Mouse (Mus musculus) forebrain, embryonic 14.5 days (tissue): ENCODE results near the gene Olfr911-ps1. TPM values are rescaled to one million over a fixed set of nuclear protein-coding genes. Genes with fewer than 3 reads are reported as not detected.

Experiments
- ATAC-seq: fragments of 200-750 bp; cut with Nextera tagmentation; 2 replicates; pipeline ENCODE4 v1.8.0; 2017; ENCODE audit warnings: mild to moderate bottlenecking, moderate library complexity
- DNase-seq: peaks from one replicate; pipeline ENCODE4 v3.0.0-alpha.2; 2015; ENCODE audit warnings: low spot score
- H3K27ac ChIP-seq: fragments of 300-500 bp; sonication (generic); 2 replicates; pipeline ENCODE4 v1.5.1; 2014; ENCODE audit warnings: low read depth, mild to moderate bottlenecking, control low read depth, low read length, moderate library complexity
- H3K27me3 ChIP-seq: fragments of 300-500 bp; sonication (generic); replicated peaks from 2 replicates; pipeline ENCODE4 v1.6.1; 2014; ENCODE audit warnings: low read length, control low read depth, mixed read lengths; ENCODE audit not compliant: control insufficient read depth, insufficient read depth
- H3K36me3 ChIP-seq: fragments of 300-500 bp; sonication (generic); 2 replicates; pipeline ENCODE4 v1.6.1; 2014; ENCODE audit warnings: low read length, control low read depth; ENCODE audit not compliant: control insufficient read depth, insufficient read depth
- H3K4me1 ChIP-seq: fragments of 300-500 bp; sonication (generic); 2 replicates; pipeline ENCODE4 v1.6.1; 2014; ENCODE audit warnings: antibody characterized with exemption, low read length, control low read depth; ENCODE audit not compliant: control insufficient read depth, insufficient read depth
- H3K4me2 ChIP-seq: fragments of 300-500 bp; sonication (generic); 2 replicates; pipeline ENCODE4 v1.6.1; 2014; ENCODE audit warnings: mild to moderate bottlenecking, control low read depth, low read length
- H3K4me3 ChIP-seq: fragments of 300-500 bp; sonication (generic); 2 replicates; pipeline ENCODE4 v1.5.1; 2014; ENCODE audit warnings: low read depth, low read length, control low read depth
- H3K9ac ChIP-seq: fragments of 300-500 bp; sonication (generic); 2 replicates; pipeline ENCODE4 v1.6.1; 2014; ENCODE audit warnings: mild to moderate bottlenecking, low read length, control low read depth, moderate library complexity
- H3K9me3 ChIP-seq: fragments of 300-500 bp; sonication (generic); replicated peaks from 2 replicates; pipeline ENCODE4 v1.6.1; 2016; ENCODE audit warnings: low read length, control low read depth, mixed read lengths; ENCODE audit not compliant: control insufficient read depth
- WGBS: fragments of 180-500 bp; shearing (Covaris S2); extraction: QIAGEN DNeasy Blood & Tissue Kit; methylation state at CpG from one replicate; pipeline ENCODE4 v1.1.7; 2014; 5-methylcytosine and 5-hydroxymethylcytosine counted together
- polyA plus RNA-seq: library from polyadenylated mRNA; unstranded; fragments of >200 nt; fragmentation: Nextera tagmentation; extraction: Ambion mirVana; gene quantifications from 2 replicates; pipeline ENCODE4 v1.2.1, GENCODE M21; 2014

Gene Olfr911-ps1
- not detected in 2 replicates for polyA plus RNA-seq

DNA sequence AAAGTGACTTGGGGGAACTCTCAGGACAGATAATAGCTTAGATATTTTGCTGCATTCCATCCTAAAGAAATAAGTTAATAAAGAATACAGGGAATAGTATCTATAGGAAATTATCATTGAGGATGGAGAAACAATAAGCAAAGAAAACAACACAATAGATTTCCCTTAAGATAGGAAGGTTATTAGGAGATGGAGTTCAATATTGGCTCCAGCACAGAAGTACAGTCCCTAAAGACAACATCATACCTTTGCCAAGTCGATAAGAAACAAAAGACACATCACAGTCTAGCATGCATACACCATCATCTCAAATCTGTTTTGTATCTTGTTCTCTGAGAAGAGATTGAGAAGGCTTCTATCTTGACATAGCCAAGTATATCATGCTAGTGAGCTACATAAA is at the start of gene Olfr911-ps1:
TSS of gene Olfr911-ps1 (plus strand) at position 301 of the 400 bp plus-strand sequence.
- no peaks in the 10 kb centered on the region for H3K9me3 ChIP-seq
- ATAC-seq (no peak), DNase-seq (no peak)
- no peaks in the 10 kb centered on the region for H3K27me3 ChIP-seq
- no peak within 1 kb of the TSS for H3K4me2 ChIP-seq
- H3K9ac ChIP-seq: no peak within 1 kb of the TSS
- H3K4me1 ChIP-seq: no peaks in the 10 kb centered on the region
- H3K4me3 ChIP-seq: no peak within 1 kb of the TSS
- no peaks in the 10 kb centered on the region for H3K36me3 ChIP-seq
- H3K27ac ChIP-seq: no peak within 1 kb of the TSS
- 66% methylated on average over 1 of the region's 1 CpGs for WGBS

DNA sequence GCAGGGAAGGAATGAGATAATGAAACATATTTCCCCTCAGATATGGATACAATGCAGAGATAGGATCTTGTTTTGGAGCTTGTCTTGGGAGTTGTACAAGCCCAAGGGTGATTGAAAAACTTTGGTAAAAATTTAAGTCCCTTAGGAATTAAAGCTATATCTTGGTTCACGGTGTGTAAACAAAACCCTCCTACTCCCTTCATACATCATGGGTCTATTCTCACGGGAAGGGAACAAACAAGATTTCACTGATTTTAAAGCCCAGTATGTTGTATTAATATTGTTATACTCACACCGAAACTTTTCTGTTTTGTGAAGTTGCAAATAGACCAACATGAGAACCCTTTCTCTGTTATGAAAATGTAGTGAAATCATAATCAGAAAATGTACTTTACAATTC is 34.6 kb upstream of the Olfr911-ps1 start, which contains the start of gene Olfr906:
TSS of gene Olfr906 (plus strand) at position 301 of the 400 bp plus-strand sequence.
- H3K9ac ChIP-seq: no peak within 1 kb of the TSS
- ATAC-seq (no peak), DNase-seq (no peak)
- no peaks in the 10 kb centered on the region for H3K4me1 ChIP-seq
- H3K9me3 ChIP-seq: no peaks in the 10 kb centered on the region
- H3K27ac ChIP-seq: no peak within 1 kb of the TSS
- H3K27me3 ChIP-seq: no peaks in the 10 kb centered on the region
- H3K4me3 ChIP-seq: no peak within 1 kb of the TSS
- H3K4me2 ChIP-seq: no peak within 1 kb of the TSS
- no peaks in the 10 kb centered on the region for H3K36me3 ChIP-seq
- 94% methylated on average over 3 of the region's 3 CpGs for WGBS

- Histone ChIP-seq H3K27me3 (no peaks in the 10 kb centered on the region), H3K4me1 (no peaks in the 10 kb centered on the region), H3K9me3 (no peaks in the 10 kb centered on the region), H3K4me2 (no peak within 1 kb of the TSS), H3K36me3 (no peaks in the 10 kb centered on the region), H3K9ac (no peak within 1 kb of the TSS), H3K27ac (no peak within 1 kb of the TSS), H3K4me3 (no peak within 1 kb of the TSS)
- ATAC-seq: no peak
- WGBS: 84% methylated on average over 2 of the region's 2 CpGs
- no peak for DNase-seq
These were observed 25.9 kb upstream of the Olfr911-ps1 start, which contains the start of gene Olfr907 for GRCm38 (mm10) chr9:38495501-38495900. TSS of gene Olfr907 (plus strand) at chr9:38495801.

DNA sequence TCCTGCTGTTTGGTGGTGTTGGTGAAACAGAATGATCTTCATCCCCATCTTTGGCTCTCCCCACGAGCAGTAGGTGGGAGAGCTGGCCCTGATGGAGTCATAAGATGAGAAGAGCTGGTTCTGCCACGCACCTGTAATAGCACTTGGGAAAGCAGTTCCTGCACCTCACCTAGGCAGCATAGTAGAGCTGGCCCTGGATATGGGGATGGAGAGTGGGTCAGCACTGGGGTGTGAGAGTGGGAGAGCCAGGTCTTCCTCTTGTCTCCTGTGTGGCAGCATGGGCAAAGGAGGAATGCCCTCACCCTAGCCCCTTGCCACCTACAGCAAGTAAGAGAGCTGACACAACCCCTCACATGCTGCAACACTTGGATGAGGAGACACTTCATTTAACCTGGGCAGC is 9.0 kb upstream of the Olfr911-ps1 start:
- H3K4me1 ChIP-seq: no peaks in the 10 kb centered on the region
- DNase-seq (no peak), ATAC-seq (no peak)
- H3K4me3 ChIP-seq: no peak overlapping the region
- no peaks in the 10 kb centered on the region for H3K36me3 ChIP-seq
- H3K9me3 ChIP-seq: no peaks in the 10 kb centered on the region
- no peak overlapping the region for H3K9ac ChIP-seq
- WGBS: 73% methylated on average over 2 of the region's 2 CpGs
- no peaks in the 10 kb centered on the region for H3K27me3 ChIP-seq
- H3K4me2 ChIP-seq: no peak overlapping the region
- H3K27ac ChIP-seq: no peak overlapping the region

DNA sequence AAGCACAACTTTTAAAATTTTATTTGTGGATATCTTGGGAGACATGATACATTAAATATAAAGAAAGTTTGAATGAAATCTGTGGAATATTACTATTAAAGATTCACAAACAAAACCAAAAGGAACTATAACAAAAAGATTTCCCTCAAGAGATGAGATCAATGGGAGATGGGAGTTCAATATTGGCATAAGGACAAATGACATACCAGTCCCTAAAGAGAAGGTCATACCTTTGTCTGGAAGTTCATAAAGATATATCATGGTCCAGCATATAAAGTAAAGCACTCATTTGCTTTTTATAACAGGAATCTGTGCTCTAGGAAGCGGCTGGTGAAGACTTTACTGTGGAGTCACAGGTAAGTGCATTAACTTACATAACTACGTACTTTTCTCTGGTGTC is 16.2 kb downstream of the Olfr911-ps1 start, which contains the start of gene Olfr910:
TSS of gene Olfr910 (plus strand) at position 301 of the 400 bp plus-strand sequence.
- ATAC-seq (no peak), DNase-seq (no peak)
- Histone ChIP-seq H3K4me2 (no peak within 1 kb of the TSS), H3K4me1 (no peaks in the 10 kb centered on the region), H3K27me3 (no peaks in the 10 kb centered on the region), H3K36me3 (no peaks in the 10 kb centered on the region), H3K9ac (no peak within 1 kb of the TSS), H3K27ac (no peak within 1 kb of the TSS), H3K9me3 (no peaks in the 10 kb centered on the region; the same call in 1 of the 2 replicates), H3K4me3 (no peak within 1 kb of the TSS)
- 93% methylated on average over 2 of the region's 2 CpGs for WGBS

Other genes with a start within 250 kb of the Olfr911-ps1 start
- gene Olfr896-ps1, start 230.5 kb upstream of the Olfr911-ps1 start, polyA plus RNA-seq: not detected in 2 replicates
- gene Olfr25, start 192.5 kb upstream of the Olfr911-ps1 start, polyA plus RNA-seq: not detected in 2 replicates
- not detected in 2 replicates for gene Olfr898, start 173.2 kb upstream of the Olfr911-ps1 start, polyA plus RNA-seq
- gene Olfr250, start 154.7 kb upstream of the Olfr911-ps1 start, polyA plus RNA-seq: not detected in 2 replicates
- gene Olfr251, start 144.5 kb upstream of the Olfr911-ps1 start, polyA plus RNA-seq: not detected in 2 replicates
- gene Olfr147, start 119.9 kb upstream of the Olfr911-ps1 start, polyA plus RNA-seq: not detected in 2 replicates
- not detected in 2 replicates for gene Olfr901, start 92.1 kb upstream of the Olfr911-ps1 start, polyA plus RNA-seq
- gene Olfr902, start 73.9 kb upstream of the Olfr911-ps1 start, polyA plus RNA-seq: not detected in 2 replicates
- not detected in 2 replicates for gene Olfr904, start 58.4 kb upstream of the Olfr911-ps1 start, polyA plus RNA-seq
- not detected in 2 replicates for gene Olfr905, start 50.5 kb upstream of the Olfr911-ps1 start, polyA plus RNA-seq
- gene Olfr906, start 34.5 kb upstream of the Olfr911-ps1 start, polyA plus RNA-seq: not detected in 2 replicates
- not detected in 2 replicates for gene Olfr907, start 25.8 kb upstream of the Olfr911-ps1 start, polyA plus RNA-seq
- gene Olfr910, start 16.3 kb downstream of the Olfr911-ps1 start, polyA plus RNA-seq: not detected in 2 replicates
- not detected in 2 replicates for gene Olfr912, start 58.6 kb downstream of the Olfr911-ps1 start, polyA plus RNA-seq
- gene Olfr913, start 71.2 kb downstream of the Olfr911-ps1 start, polyA plus RNA-seq: not detected in 2 replicates
- not detected in 2 replicates for gene Olfr914, start 83.5 kb downstream of the Olfr911-ps1 start, polyA plus RNA-seq
- not detected in 2 replicates for gene Olfr916, start 138.3 kb downstream of the Olfr911-ps1 start, polyA plus RNA-seq
- gene Olfr917, start 144.3 kb downstream of the Olfr911-ps1 start, polyA plus RNA-seq: not detected in 2 replicates
- gene Olfr918, start 153.0 kb downstream of the Olfr911-ps1 start, polyA plus RNA-seq: not detected in 2 replicates
- not detected in 2 replicates for gene Olfr919, start 182.1 kb downstream of the Olfr911-ps1 start, polyA plus RNA-seq
- 6.9 and 7.3 TPM in 2 replicates for gene Vwa5a, start 196.7 kb downstream of the Olfr911-ps1 start, polyA plus RNA-seq
- not detected in 2 replicates for gene Olfr920, start 230.7 kb downstream of the Olfr911-ps1 start, polyA plus RNA-seq